Mouse (Mus musculus) kidney, adult 2 months (tissue): Measurements from ENCODE around the gene Zfp266.

Experiments
- CTCF ChIP-seq: fragments of 200-500 bp; conservative IDR thresholded peaks from 2 replicates; pipeline ENCODE4 v1.5.1; 2011; ENCODE audit warnings: low read depth, mild to moderate bottlenecking, control low read depth, low read length, moderate library complexity, mixed read lengths; ENCODE audit not compliant: insufficient read depth, insufficient read length
- POLR2A ChIP-seq: fragments of 200-500 bp; IDR thresholded peaks from one replicate; pipeline ENCODE4 v1.6.1; 2011; ENCODE audit warnings: low read depth, low read length, control low read depth

DNA sequence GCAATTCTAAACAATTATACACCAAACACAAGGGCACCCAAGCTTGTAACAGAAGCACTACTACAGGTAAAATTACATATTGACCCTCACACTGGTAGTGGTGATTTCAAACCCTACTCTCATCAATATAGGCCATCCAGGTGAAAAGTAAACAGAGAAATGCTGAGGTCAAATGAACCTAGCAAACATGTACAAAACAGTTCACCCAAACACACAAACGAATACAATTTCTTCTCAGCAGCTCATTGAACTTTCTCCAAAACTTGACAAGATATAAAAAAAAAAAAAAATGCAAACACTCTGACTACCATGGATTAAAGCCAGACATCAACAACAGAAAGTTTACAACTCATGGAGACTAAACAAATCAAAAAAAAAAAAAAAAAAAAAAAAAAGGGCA lies 69.7 kb downstream of the Zfp266 start:
- TF ChIP-seq CTCF (no peak), POLR2A (no peak)
